Mouse (Mus musculus) brain, embryonic 14.5 days (tissue): ENCODE measurements at regions not wholly inside any gene's neighbourhood (a gene's known extent, or its start where the extent isn't known, plus 50 kb on each side); places are given as distances from the start of the nearest gene placed in this dataset.

ENCODE experiments used
- CTCF ChIP-seq: fragments of 200-500 bp; IDR thresholded peaks from 2 replicates; pipeline ENCODE4 v1.5.1; 2012; ENCODE audit warnings: inconsistent platforms, mild to moderate bottlenecking, moderate library complexity, borderline replicate concordance; ENCODE audit not compliant: insufficient read depth, insufficient read length; ENCODE audit errors: extremely low read depth
- POLR2A ChIP-seq: fragments of 200-500 bp; IDR thresholded peaks from 2 replicates; pipeline ENCODE4 v1.6.1; 2012; ENCODE audit warnings: mild to moderate bottlenecking, inconsistent platforms, borderline replicate concordance; ENCODE audit not compliant: poor library complexity, insufficient read depth, insufficient read length, severe bottlenecking; ENCODE audit errors: extremely low read depth

DNA sequence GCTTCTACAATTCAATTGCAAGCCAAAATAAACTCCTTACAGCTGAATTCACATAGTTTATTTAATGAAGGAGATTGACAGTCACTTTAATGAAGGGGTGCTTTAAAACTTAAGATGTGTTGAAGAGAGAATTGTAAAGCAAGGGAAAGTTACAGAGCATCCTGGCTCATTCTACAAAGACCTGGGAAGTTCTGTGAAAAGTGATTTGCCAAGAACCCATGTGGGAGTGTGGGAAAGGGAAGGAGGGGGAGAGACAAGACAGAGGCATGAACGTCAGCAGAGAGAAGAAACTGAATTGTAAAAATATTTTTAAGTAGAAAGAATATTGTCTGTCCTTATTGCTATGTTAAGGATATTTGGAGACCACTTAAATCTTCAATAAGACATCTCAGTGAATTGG lies 435.8 kb downstream of the Phf3 start:
- TF ChIP-seq CTCF, result no peak
- TF ChIP-seq POLR2A, result no peak
